Mouse (Mus musculus) adrenal gland, adult (tissue): ENCODE measurements around the gene Babam1.
"Not testable (repeated sequence)": the region's sequence is repeated elsewhere in the genome, so short reads cannot be mapped to it uniquely, and the experiment has no call there.

ENCODE experiments used
- DNase-seq, 2 experiments: peaks; one replicate each; pipeline ENCODE4 v3.0.0; 2022 to 2023; ENCODE audit warnings: low spot score in 1 of 2; ENCODE audit not compliant: inconsistent age in 2 of 2

Gene Babam1

DNA sequence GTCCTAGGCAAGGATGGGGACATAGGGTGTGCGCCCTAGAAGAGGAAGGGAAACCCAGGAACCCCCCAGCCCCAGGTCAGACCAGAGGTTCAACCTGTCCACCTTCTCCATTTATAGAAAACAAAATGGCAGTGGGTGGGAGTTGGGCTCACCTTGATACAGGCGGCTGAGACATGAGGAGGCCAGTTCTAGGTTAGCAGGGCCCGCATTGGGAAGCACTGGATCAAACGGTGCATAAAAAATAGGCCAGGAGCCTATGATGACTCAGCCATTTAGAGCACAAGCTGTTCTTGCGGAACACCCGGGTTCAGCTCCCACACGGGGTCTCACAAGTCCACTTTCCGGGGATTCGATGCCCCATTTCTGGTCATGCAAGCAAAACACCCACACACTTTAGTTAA is 8.3 kb downstream of the Babam1 start:
- peak; percentile 63 to 73 for DNase-seq

GRCm38 (mm10) chr8:71405401-71406098 is 8.9 kb downstream of the Babam1 start, which contains the start of gene Ankle1:
TSS of gene Ankle1 (plus strand) at chr8:71406010.
- peak; percentile 96 to 100 for DNase-seq

DNA sequence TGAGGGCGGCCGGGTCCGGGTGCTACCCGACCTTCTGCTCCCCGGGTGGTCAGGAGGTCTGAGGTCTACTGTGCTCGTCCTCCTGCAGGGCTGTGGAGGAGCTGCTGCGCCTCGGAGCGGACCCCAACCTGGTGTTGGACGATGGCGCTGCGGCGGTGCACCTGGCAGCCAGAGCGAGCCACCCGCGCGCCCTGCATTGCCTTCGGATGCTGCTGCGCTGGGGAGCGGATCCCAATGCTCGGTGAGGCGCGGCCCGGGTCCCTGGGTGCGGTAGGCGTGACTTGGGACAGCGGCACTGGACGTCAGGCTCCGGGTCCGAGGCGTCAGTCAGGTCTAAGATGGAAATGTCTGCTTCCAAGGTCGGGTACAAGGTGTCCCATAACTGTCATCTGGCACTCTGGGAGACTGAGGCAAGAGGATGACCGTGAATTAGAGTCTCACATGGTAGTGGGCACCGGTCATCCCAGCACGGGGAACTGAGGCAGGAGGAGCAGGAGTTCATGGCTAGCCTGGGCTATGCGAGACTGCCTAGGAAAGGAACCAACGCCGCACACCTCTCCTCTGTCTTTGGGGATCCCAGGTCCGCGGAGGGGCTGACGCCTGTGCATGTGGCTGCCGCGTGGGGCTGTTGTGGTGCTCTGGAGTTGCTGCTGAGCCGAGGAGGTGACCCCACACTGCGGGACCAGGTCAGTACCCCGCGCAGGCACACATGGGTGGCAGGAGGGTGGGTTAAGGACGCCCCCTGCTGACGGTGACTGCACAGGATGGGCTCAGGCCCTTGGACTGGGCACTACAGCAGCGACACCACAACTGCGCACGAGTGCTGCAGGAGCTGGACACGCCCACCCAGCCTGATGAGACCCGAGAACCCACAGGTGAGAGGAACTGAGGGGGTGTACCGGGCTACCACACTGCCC is 9.7 kb downstream of the Babam1 start:
- DNase-seq, result peak; percentile 70 to 81

- DNase-seq, result no peak
These were observed 10.8 kb downstream of the Babam1 start for GRCm38 (mm10) chr8:71407441-71407840.

- DNase-seq, result no peak
These were observed 11.6 kb downstream of the Babam1 start for GRCm38 (mm10) chr8:71408231-71408630.

GRCm38 (mm10) chr8:71411535-71412273 is 15.0 kb downstream of the Babam1 start:
- no peak for DNase-seq

DNA sequence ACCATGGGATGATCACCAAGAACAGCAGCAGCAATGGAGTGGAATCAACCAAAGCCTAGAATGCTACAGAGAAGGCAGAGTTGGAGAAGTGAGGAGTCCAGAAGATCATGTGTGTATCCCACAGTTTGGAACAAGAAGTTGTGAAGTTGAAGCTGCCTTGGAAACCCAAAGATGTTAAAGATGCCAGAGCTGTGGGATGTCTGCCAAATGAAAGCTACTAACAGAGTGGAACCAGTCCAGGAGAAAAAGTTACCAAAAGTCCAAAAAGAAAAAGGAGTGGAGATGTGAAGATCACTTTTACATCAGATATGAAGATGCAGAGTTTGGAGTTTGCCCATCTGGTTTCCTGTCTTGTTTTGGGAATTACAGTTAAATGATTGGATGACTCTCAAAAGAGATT is 25.5 kb downstream of the Babam1 start:
- DNase-seq, result no peak

DNA sequence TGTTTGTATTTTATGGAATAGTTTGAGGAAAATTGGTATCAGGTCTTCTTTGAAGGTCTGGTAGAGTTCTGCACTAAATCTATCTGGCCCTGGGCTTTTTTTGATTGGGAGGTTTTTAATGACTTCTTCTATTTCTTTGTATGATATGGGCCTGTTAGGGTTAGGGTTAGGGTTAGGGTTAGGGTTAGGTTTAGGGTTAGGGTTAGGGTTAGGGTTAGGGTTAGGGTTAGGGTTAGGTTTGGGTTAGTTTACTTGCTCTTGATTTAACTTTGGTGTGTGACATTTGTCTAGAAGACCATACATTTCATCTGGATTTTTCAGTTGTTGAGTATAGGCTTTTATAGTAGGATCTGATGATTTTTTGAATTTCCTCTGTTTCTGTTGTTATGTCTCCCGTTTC is 36.3 kb downstream of the Babam1 start:
- DNase-seq, result not testable (repeated sequence)

DNA sequence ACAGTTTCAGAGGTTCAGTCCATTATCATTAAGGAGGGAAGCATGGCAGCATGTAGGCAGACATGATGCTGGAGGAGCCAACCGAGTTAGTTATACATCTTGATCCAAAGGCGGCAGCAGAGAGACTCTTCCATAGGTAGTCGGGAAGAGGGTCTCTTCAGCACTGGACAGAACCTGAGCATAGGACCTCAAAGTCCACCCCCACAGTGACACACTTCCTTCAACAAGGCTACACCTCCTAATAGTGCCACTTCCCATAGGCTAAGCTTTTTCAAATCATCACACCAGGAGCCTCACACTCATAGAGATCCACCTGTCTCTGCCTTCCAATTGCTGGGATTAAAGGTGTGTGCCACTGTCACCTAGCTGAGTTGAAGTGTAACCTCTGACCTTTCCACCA is 40.4 kb downstream of the Babam1 start:
- DNase-seq, result no peak

GRCm38 (mm10) chr8:71441404-71441803 is 44.7 kb downstream of the Babam1 start:
- DNase-seq, result peak in 1 of 2 experiments; percentile 80

DNA sequence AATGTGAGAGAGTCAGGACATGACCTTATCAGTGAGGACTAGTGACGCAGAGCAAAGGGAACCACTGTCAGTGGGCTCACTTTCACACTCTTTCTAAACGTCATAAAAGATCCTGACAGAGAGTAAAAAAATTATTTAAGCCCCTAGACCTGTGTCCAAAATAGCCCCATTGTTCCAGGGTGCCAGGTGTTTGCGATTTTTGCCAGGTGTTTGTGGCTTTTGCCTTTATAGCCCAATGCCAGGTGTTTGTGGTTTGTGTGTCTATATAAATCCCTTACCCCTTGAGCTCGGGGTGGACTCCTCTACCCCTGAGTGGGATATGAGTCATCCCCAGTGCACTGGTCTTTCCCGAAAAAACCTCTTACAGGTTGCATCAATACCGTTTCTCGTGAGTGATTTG is 48.4 kb downstream of the Babam1 start:
- no peak for DNase-seq

DNA sequence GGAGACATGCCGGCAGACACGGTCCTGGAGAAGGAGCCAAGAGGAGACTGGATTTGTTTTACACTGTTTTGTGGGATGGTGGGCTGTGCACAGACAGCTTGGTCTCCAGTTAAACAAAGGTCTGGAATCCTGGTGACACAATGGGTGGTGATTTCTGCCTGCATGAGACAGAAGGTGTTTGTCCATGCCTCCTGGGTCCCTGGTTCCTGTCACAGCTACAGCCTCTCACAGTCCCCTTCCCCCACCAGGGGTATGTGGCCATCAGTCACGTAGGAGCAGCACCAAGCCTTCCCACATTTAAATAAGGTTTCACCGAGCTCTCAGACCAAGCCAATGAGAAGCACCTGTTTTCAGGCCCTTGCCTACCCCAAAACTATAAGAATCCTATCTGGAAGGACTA is 54.7 kb downstream of the Babam1 start:
- DNase-seq, result no peak

DNA sequence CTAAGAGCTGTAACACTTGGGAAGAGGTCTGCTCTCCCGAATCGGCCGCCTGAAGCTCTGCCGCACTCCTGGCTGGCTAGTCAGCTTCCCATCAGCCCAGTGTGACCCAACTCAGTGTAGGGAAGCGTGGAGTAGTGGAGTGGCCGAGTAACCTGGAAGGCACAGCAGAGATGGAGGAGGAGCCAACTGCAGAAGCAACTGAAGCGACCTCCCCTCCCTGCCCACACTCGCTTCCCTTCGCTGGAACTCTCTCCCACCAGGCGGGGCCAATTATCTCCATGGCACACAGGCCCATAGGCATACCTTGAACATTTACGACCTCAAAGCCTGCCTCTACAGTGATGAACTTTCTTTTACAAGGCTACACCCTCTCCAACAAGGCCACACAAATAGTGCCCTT is 55.1 kb downstream of the Babam1 start:
- DNase-seq, result peak in 1 of 2 experiments; percentile 15

- peak in 1 of 2 experiments; percentile 12 for DNase-seq
These were observed 56.0 kb downstream of the Babam1 start for GRCm38 (mm10) chr8:71452669-71453068.
